Mouse (Mus musculus) intestine, embryonic 14.5 days (tissue): ENCODE results near the gene Camsap1. TPM values are rescaled to one million over a fixed set of nuclear protein-coding genes. Genes with fewer than 3 reads are reported as not detected.
A peak's percentile ranks its signal among the peaks of the same experiment; 100 is the strongest.

Experiments used
- ATAC-seq: fragments of 200-750 bp; cut with Nextera tagmentation; replicated peaks from 2 replicates; pipeline ENCODE4 v1.8.0; 2017; ENCODE audit warnings: low read depth, moderate number of reproducible peaks, moderate TSS enrichment, moderate library complexity; ENCODE audit not compliant: low FRiP score, low TSS enrichment
- DNase-seq: peaks from one replicate; pipeline ENCODE4 v3.0.0-alpha.2; 2018; ENCODE audit warnings: low spot score
- H3K27ac ChIP-seq: fragments of 300-500 bp; sonication (generic); 2 replicates; pipeline ENCODE4 v1.5.1; 2014; ENCODE audit warnings: low read depth, mild to moderate bottlenecking, control low read depth
- H3K27me3 ChIP-seq: fragments of 300-500 bp; sonication (generic); replicated peaks from 2 replicates; pipeline ENCODE4 v1.6.1; 2014; ENCODE audit warnings: low read length, control low read depth; ENCODE audit not compliant: control insufficient read depth, insufficient read depth
- H3K36me3 ChIP-seq: fragments of 300-500 bp; sonication (generic); 2 replicates; pipeline ENCODE4 v1.6.1; 2014; ENCODE audit warnings: low read length, control low read depth; ENCODE audit not compliant: control insufficient read depth, insufficient read depth
- H3K4me1 ChIP-seq: fragments of 300-500 bp; sonication (generic); replicated peaks from 2 replicates; pipeline ENCODE4 v1.6.1; 2014; ENCODE audit warnings: low read length, control low read depth, mixed read lengths; ENCODE audit not compliant: control insufficient read depth, insufficient read depth
- H3K4me2 ChIP-seq: fragments of 300-500 bp; sonication (generic); 2 replicates; pipeline ENCODE4 v1.6.1; 2014; ENCODE audit warnings: low read length
- H3K4me3 ChIP-seq: fragments of 300-500 bp; sonication (generic); 2 replicates; pipeline ENCODE4 v1.5.1; 2014; ENCODE audit warnings: low read depth, low read length, control low read depth, mixed read lengths
- H3K9ac ChIP-seq: fragments of 300-500 bp; sonication (generic); 2 replicates; pipeline ENCODE4 v1.6.1; 2014; ENCODE audit warnings: mild to moderate bottlenecking, low read length
- H3K9me3 ChIP-seq: fragments of 300-500 bp; sonication (generic); 2 replicates; pipeline ENCODE4 v1.6.1; 2016; ENCODE audit warnings: low read length, control low read depth; ENCODE audit not compliant: control insufficient read depth
- WGBS: fragments of 180-500 bp; shearing (Covaris S2); extraction: QIAGEN DNeasy Blood & Tissue Kit; methylation state at CpG from one replicate; pipeline ENCODE4 v1.1.7; 2014; 5-methylcytosine and 5-hydroxymethylcytosine counted together
- polyA plus RNA-seq: library from polyadenylated mRNA; unstranded; fragments of >200 nt; fragmentation: Nextera tagmentation; extraction: Ambion mirVana; gene quantifications from 2 replicates; pipeline ENCODE4 v1.2.1, GENCODE M21; 2014

The Camsap1 gene
- polyA plus RNA-seq, 1 experiment from 2014 or later: 17.7 TPM

DNA sequence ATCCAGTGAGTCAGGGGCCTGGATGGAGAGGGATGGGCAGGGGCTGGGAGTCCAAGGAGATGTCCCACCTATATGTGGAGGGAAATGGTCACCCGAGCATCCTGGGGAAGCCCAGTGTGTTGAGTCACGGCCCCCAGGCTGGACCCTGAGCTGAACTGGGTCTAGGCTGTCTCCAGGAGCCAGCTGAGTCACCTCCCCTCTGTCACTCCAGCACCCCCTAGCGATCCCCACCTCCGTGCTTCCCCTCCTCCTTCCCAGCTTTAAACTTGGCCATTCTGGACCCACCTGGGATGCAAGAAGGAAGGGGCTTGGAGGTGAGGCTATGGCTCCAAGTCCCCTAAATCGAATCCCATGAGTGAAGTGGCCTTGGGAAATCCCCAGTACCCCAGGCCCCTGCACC, 94.9 kb downstream of the Camsap1 start:
- no peak for DNase-seq
- 67% methylated on average over 5 of the region's 5 CpGs for WGBS
- H3K9ac ChIP-seq: no peak overlapping the region
- H3K27ac ChIP-seq: no peak overlapping the region
- no peak overlapping the region for H3K4me2 ChIP-seq
- H3K4me3 ChIP-seq: no peak overlapping the region
- H3K4me1 ChIP-seq: no peaks in the 10 kb centered on the region
- H3K9me3 ChIP-seq: no peaks in the 10 kb centered on the region
- no peaks in the 10 kb centered on the region for H3K36me3 ChIP-seq
- ATAC-seq: no peak
- no peaks in the 10 kb centered on the region for H3K27me3 ChIP-seq

DNA sequence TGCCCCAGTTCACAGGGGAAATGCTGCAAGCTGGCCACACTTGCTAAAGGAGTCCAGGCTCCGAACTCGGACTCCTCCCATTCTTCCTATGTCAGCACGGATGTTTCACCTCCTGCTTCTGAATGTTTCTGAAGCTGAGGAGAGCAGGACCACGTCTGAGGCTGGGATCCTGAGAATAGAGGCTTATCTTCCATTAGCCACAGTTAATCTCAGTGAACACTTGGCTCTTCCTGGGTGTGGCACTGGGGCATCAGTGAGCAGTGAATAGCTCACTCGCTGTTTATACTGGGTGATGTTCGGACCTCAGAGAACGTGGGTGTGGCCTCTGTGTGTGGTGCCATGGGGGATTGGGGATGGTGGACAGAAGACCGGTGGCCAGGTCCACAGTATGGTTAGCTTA, 95.9 kb downstream of the Camsap1 start:
- H3K9me3 ChIP-seq: no peaks in the 10 kb centered on the region
- H3K9ac ChIP-seq: no peak overlapping the region
- no peak overlapping the region for H3K27ac ChIP-seq
- no peak overlapping the region for H3K4me3 ChIP-seq
- no peak overlapping the region for H3K4me2 ChIP-seq
- DNase-seq: no peak
- no peaks in the 10 kb centered on the region for H3K4me1 ChIP-seq
- H3K27me3 ChIP-seq: no peaks in the 10 kb centered on the region
- 56% methylated on average over 8 of the region's 8 CpGs for WGBS
- no peak for ATAC-seq
- H3K36me3 ChIP-seq: no peaks in the 10 kb centered on the region

DNA sequence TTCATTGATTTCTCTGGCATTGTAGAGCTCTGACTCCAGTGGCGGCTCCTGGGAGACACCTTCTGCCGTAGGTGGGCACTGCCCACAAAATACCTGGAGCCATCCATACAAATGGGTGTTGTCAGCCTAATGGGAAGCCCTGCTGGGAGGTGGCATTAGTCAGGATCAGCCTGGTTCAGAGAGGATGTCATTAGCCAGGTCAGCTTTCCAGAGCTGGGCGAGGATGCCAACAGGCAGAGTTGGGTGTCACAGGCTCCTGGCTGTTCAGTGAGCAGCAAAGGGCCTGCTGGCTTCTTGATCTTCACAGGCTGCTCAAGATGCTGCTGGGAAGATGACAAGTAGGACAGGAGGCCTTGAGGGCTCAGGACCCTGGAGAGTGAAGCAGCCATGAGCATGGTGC, 98.3 kb downstream of the Camsap1 start:
- no peak overlapping the region for H3K9ac ChIP-seq
- no peak overlapping the region for H3K27ac ChIP-seq
- no peak overlapping the region for H3K4me2 ChIP-seq
- no peak for ATAC-seq
- H3K36me3 ChIP-seq: no peaks in the 10 kb centered on the region
- H3K9me3 ChIP-seq: no peaks in the 10 kb centered on the region
- H3K4me1 ChIP-seq: no peaks in the 10 kb centered on the region
- no peaks in the 10 kb centered on the region for H3K27me3 ChIP-seq
- DNase-seq: no peak
- H3K4me3 ChIP-seq: no peak overlapping the region
- WGBS: 81% methylated on average over 3 of the region's 3 CpGs

DNA sequence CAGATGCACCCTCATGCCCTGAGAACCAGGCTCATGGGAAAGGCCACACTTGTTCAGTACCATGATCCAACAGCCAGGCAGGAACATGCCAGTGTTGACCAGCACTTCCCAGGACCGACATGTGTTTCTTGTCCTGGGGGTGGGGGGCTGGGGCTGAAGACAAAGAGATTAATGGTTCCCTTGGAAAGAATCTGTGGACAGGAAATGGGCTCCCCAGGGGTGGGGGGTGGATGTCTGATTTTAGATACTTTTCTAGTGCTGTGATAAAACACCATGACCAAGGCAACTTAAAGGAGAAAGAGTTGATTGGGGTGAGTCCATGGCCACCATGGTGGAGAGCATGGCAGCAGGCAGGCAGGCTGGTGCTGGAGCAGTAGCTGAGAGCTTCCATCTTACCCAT, 100.8 kb downstream of the Camsap1 start:
- Histone ChIP-seq H3K4me1 (no peaks in the 10 kb centered on the region; the same call in 1 of the 2 replicates), H3K9me3 (no peaks in the 10 kb centered on the region), H3K9ac (no peak overlapping the region), H3K4me2 (no peak overlapping the region), H3K36me3 (no peaks in the 10 kb centered on the region), H3K27me3 (peaks cover 16% of the 10 kb centered on the region), H3K27ac (no peak overlapping the region), H3K4me3 (no peak overlapping the region)
- ATAC-seq: no peak
- WGBS: 33% methylated on average over 1 of the region's 1 CpGs
- DNase-seq: no peak

DNA sequence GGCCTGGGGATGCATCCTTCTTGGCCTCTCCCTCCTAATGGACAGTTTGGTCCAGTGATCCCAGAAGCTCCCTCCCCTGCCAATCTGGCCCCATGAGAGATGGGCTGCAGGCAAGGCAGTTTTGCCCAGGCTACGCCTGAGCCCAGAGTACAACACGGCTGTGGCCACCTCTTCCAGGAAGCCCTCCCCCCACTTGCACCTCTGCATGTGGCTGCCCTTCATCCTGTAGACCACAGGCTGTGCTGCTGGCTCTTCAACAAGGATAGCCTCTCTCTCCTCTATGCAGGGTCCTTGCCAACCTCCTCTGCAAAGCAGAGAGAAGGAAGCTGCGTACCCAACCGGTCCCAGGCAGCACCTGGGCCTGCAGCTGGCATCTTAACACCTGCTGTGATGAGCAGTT, 104.0 kb downstream of the Camsap1 start:
- DNase-seq (no peak), ATAC-seq (no peak)
- Histone ChIP-seq H3K4me1 (no peaks in the 10 kb centered on the region; the same call in 1 of the 2 replicates), H3K27me3 (peaks cover 28% of the 10 kb centered on the region), H3K36me3 (no peaks in the 10 kb centered on the region), H3K27ac (no peak overlapping the region), H3K9me3 (peaks cover 4% of the 10 kb centered on the region; the same call in 1 of the 2 replicates), H3K9ac (no peak overlapping the region), H3K4me2 (no peak overlapping the region), H3K4me3 (no peak overlapping the region)
- WGBS: 63% methylated on average over 4 of the region's 4 CpGs

GRCm38 (mm10) chr2:25878516-25878915, 104.6 kb downstream of the Camsap1 start:
- ATAC-seq (no peak), DNase-seq (no peak)
- Histone ChIP-seq H3K4me3 (no peak overlapping the region), H3K4me1 (no peaks in the 10 kb centered on the region; the same call in 1 of the 2 replicates), H3K9ac (no peak overlapping the region), H3K36me3 (no peaks in the 10 kb centered on the region), H3K9me3 (peaks cover 4% of the 10 kb centered on the region; the same call in 1 of the 2 replicates), H3K27ac (no peak overlapping the region), H3K4me2 (no peak overlapping the region), H3K27me3 (peaks cover 28% of the 10 kb centered on the region)
- 86% methylated on average over 2 of the region's 2 CpGs for WGBS

- peak overlapping the region; percentile 60 for H3K4me2 ChIP-seq
- peaks cover 28% of the 10 kb centered on the region for H3K27me3 ChIP-seq
- peaks cover 4% of the 10 kb centered on the region; the same call in 1 of the 2 replicates for H3K9me3 ChIP-seq
- no peaks in the 10 kb centered on the region for H3K36me3 ChIP-seq
- H3K4me3 ChIP-seq: peak overlapping the region; percentile 25
- DNase-seq (no peak), ATAC-seq (no peak)
- no peak overlapping the region for H3K27ac ChIP-seq
- no peaks in the 10 kb centered on the region; the same call in 1 of the 2 replicates for H3K4me1 ChIP-seq
- WGBS: 4% methylated on average over 47 of the region's 49 CpGs
- H3K9ac ChIP-seq: 0 out of 2 replicates have a peak overlapping the region, but pooled peaks have one; percentile 27
These were observed 105.3 kb downstream of the Camsap1 start for GRCm38 (mm10) chr2:25877736-25878268.

- WGBS: 27% methylated on average over 7 of the region's 7 CpGs
- Histone ChIP-seq H3K9me3 (peaks cover 4% of the 10 kb centered on the region; the same call in 1 of the 2 replicates), H3K4me3 (peak overlapping the region; percentile 25), H3K4me2 (peak overlapping the region; percentile 60), H3K36me3 (no peaks in the 10 kb centered on the region), H3K27me3 (peaks cover 28% of the 10 kb centered on the region), H3K9ac (no peak overlapping the region), H3K4me1 (no peaks in the 10 kb centered on the region; the same call in 1 of the 2 replicates), H3K27ac (no peak overlapping the region)
- ATAC-seq: no peak
- DNase-seq: no peak
These were observed 105.8 kb downstream of the Camsap1 start for GRCm38 (mm10) chr2:25877250-25877735.
